Mouse (Mus musculus) adrenal gland (tissue): ENCODE measurements around the gene Ankrd55.

Source experiments
- intact Hi-C: fragments of 180-260 bp; cut with DNase I; formaldehyde crosslinking; loops from one replicate; pipeline ENCODE4 v1.15.1; 2025
- long read RNA-seq, 2 experiments: library from polyadenylated mRNA; unstranded; transcript quantifications; one replicate each; pipeline ENCODE4 v2.0.0; 2020; ENCODE audit warnings: borderline replicate concordance in 1 of 2; ENCODE audit not compliant: insufficient replicate concordance in 1 of 2

The Ankrd55 gene
- long read RNA-seq, experiment 1, partial matches to known transcripts = 1 of 3 reads
- long read RNA-seq, experiment 1, other reads (novel, unspliced or antisense) = 1 of 3 reads
- long read RNA-seq, experiment 2 = 0 reads

DNA sequence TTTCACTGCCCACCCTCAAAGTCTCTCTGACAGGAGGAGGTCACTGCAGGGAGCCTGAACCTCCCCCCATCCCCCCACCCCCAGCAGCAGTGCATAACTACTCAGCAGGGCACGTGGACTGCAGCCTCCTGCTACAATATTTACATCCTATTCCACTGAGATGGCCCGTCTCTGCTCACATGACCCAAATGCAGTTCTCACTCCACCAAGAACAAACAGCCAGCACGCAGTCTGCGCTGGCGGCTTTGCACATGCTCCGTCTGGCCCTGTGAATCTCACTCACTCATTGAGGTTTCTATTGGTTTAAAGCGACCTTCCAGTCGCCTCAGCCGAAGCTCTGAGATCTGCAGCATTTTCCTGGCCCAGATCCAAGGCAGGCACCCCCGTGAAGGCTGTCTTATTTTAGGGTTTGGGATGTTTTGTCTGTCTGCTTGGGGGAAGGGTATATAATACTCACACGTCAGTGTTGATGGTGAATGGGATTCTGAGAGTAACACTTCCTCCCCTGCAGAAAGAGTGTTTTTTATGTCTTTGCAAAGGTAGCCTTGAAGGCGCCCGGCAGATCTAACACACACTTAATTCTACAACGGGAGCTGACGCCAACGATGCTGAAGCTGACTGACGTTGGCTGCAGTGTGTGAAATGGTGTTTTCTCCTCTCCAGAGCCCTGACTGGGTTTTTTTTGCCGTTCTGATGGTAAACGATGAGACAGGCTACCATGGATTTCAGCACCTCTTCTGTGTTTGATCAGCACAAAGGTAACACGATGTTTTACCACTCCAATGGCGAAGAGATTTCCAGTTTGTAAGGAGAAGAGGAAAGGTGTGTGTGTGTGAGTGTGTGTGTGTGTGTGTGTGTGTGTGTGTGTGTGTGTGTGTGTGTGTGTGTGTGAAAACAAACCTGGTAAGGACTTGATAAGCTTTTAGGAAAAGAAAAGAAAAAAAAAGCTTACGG lies at the start of gene Ankrd55:
Gene Ankrd55 (plus strand): TSS at position 227 of the 954 bp plus-strand sequence.
- intact Hi-C loops = no loop called here

GRCm38 (mm10) chr13:112239239-112239638 lies 49.0 kb upstream of the Ankrd55 start:
- intact Hi-C loops = no loop called here

- intact Hi-C loops = no loop called here
These were observed 46.8 kb upstream of the Ankrd55 start for GRCm38 (mm10) chr13:112241431-112241830.

- intact Hi-C loops = no loop called here
These were observed 43.1 kb upstream of the Ankrd55 start for GRCm38 (mm10) chr13:112245131-112245530.

DNA sequence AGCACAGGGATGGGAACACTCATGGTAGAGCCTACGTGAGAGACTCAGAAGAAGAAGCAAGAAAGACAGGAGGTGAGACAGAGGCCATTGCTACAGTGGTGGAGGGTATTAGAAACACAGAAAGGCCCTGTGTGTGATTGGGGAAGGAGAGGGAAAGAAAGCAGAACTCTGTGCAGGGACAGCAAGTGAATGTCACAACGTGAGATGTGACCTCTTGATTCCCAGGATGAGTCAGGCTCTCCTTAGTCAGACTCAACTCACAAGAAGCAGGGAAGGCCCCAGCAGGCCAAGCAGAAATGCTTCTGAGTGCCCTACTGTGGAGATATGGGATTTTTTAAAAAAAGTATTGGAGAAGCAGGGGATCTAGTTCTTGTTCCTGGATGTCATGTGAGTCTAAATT lies 36.8 kb upstream of the Ankrd55 start:
- intact Hi-C loops = loop anchor here (10.0 kb wide), 3 partner anchors 157 to 287 kb away; no protein-coding TSS in a partner anchor

DNA sequence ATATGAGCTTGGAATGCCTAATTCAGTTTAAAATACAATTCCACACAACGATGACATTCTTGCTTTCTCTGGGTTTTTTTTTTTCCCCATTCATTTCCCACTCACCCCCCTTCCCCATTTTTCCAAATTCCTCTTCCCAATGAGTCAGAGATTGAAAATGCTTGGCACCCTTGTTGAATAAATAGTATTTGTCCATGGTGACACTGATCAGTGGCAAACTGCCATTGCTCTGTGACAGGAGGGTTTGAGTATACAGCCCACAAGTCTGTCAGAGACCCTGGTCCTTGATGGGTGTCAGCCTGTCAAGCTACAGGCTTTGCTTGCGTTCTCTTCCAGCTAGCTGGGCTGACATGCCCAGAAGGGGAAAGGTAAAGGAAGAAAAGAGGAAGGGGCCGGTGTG lies 36.2 kb upstream of the Ankrd55 start:
- intact Hi-C loops = loop anchor here (10.0 kb wide), 3 partner anchors 157 to 287 kb away; no protein-coding TSS in a partner anchor

DNA sequence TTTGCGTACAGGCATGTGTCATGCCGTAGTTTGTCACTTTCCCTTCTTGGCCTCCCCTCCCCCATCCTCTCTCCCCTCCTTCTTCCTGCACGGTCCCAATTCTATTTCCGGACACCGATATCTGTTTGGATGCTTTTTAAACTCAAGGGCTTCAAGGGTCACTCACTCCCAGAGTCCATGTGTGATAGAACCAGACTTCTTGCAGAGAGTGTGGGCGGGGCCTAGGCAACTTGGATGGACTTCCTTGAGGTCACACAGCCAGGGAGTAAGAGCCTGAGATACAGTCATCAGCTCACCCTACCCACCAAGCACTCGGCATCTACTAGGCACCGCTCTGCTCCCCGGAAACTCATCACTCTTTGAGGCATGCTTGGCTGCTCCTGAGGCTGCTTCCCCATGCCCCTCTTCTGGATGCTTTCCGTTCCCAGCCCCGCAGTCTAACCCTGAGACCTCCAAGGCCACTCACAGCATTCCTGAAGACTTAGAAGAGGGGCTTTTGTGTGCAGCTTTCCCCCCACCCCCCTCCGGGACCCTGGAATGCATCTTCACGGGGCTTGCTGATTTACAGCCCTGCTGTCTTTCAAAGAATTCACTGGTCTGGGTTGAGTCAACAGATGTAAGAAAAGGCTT lies 35.1 kb upstream of the Ankrd55 start:
- intact Hi-C loops = loop anchor here (10.0 kb wide), 3 partner anchors 158 to 288 kb away; no protein-coding TSS in a partner anchor

GRCm38 (mm10) chr13:112254116-112254515 lies 34.1 kb upstream of the Ankrd55 start:
- intact Hi-C loops = loop anchor here (10.0 kb wide), 3 partner anchors 159 to 289 kb away; no protein-coding TSS in a partner anchor

DNA sequence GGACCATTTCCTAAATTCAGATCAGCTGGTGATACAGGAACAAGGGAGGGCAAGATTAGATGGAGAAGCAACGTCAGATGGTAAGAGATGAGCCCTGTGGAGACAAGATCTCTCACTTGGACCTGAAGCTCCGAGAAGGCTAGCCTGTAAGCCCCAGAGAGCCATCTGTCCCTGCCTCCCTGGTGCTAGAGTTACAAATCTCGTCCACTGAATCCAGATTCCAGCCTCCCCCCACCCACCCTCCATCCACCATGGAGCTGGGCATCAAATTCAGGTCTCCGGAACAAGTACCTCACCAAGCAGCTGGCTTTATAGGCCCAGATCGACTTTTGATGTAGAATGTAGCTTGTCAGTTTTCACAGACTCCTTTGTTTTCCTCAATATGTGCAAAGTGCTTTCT lies 32.4 kb upstream of the Ankrd55 start:
- intact Hi-C loops = loop anchor here (10.0 kb wide), 3 partner anchors 161 to 291 kb away; no protein-coding TSS in a partner anchor

DNA sequence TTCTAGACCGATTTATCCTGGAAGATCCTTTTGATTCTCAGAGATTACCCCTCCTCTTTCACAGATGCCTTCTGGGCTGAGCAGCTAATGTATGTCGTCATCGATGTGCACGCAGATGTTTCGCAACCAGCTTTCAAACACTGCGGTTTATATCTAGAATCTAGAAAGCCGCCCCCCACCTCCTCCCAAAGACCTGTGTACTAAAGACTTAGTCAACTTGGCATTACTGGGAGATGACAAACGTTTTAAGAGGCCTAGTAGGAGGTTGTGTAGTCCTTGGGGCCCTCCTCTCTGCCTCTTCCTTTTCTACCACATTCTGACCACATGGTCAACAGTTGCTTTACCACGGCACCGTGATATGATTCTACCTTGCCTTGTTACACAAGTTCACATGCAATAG lies 29.8 kb upstream of the Ankrd55 start:
- intact Hi-C loops = loop anchor here (10.0 kb wide), 3 partner anchors 164 to 294 kb away; no protein-coding TSS in a partner anchor

GRCm38 (mm10) chr13:112259398-112259797 lies 28.9 kb upstream of the Ankrd55 start:
- intact Hi-C loops = loop anchor here (10.0 kb wide), 3 partner anchors 165 to 295 kb away; no protein-coding TSS in a partner anchor

DNA sequence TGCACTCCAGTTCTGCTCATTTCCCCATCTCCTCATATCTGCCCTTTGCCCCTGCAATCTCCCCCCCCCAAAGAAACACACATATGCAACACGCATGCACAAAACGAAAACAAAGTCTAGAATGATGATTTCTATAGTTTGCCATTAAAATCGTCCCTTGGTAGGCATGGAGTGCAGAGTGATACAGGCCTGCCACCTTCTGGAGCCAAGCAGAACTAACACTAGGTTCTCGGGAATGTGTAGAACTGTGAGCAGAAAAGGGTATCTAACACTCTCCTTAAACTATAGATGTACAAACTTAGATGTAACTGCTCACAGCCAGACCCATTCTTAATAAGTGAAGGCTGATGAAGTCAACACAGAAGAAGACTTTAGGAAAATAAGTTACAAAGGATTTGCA lies 23.6 kb upstream of the Ankrd55 start:
- intact Hi-C loops = loop anchor here (5.0 to 10.0 kb wide), 3 partner anchors 477 to 800 kb away; no protein-coding TSS in a partner anchor

DNA sequence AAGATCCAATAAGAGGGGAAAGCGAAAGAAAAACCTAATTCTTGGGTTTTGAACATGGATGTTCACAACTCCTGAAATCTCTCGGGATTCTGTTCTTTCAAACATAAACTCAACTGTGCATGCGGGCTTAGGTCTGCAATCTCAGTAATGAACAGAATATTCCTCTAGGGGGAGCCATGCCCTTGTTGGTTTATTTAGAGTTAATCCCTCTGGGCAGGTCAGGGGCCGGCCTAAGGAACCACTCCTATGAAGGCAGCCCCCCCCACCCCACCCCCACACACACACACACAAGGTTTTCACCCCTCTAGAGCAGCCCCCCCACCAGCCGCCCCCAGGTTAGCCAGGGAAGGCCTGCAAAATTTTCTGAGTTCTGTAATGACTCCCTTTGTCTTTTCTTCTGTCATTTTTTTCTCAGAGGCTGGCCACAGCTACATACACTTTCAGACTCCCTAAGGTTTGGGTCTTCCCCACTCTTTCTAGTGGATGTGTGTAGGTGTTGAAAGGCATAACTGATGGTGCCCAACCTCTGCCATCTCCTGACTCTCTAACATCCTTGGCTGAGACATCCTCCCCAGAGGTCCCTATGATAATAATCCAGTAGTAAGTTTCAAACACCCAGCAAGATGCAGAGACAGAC lies 16.2 kb upstream of the Ankrd55 start:
- intact Hi-C loops = loop anchor here (5.0 kb wide), 1 partner anchor 235 kb away; no protein-coding TSS in a partner anchor

DNA sequence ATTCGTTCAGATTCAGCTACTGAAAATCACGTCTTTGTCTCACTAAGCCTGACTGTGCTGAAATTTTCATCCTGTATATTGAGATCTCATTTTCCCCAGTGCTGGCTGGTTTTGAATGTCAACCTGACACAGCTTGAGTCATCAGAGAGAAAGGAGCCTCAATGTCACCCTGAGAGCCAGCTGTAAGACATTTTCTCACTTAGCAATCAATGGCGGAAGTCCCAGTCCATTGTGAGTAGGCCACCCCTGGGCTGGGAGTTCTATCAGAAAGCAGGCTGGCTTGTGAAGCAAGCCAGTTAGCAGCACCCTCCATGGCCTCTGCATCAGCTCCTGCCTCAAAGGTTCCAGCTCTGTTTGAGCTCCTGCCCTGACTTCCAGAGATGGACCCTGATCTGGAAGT lies 13.6 kb upstream of the Ankrd55 start:
- intact Hi-C loops = loop anchor here (5.0 kb wide), 1 partner anchor 233 kb away; no protein-coding TSS in a partner anchor

DNA sequence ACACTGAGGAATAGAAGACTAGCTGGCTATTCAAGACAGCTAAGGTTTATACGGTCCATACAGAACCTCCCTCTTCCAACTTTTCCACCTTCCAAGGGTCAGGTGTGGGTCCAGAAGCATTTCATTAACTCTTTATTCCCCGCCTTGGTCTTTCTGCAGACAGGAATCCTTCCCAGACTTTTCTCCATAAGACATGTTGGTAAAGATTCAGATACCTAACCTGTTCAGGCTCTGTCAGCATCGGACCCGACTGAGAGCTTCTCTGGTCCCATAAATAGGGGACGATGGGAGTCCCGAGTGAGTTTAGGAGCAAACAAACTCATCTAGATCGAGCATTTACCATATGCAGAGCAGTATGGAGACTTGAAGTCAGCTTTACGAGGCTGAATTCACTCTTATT lies 12.3 kb upstream of the Ankrd55 start:
- intact Hi-C loops = no loop called here

DNA sequence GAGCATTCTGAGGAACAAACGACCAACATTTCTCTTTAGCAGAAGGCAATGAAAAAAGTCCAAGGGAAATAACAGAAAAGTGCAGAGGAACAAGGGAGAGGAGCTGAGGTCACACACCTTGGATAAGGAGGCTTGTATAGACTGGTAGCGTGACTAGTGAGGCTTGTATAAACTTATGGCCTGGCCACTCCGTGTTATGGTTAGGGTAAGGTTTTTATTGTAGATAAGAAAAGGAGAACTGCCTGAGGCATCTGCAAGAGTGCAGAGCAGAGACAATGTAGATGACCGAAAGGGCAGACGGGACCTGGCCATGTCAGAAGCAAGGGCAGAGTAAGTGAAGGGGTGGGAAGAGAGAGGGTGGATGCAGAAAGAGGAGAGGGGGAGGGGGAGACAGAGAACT lies 10.7 kb upstream of the Ankrd55 start:
- intact Hi-C loops = no loop called here

GRCm38 (mm10) chr13:112278251-112278650 lies 10.0 kb upstream of the Ankrd55 start:
- intact Hi-C loops = no loop called here

GRCm38 (mm10) chr13:112287135-112287534 lies 1.1 kb upstream of the Ankrd55 start:
- intact Hi-C loops = no loop called here

- intact Hi-C loops = no loop called here
These were observed 553 bp upstream of the Ankrd55 start for GRCm38 (mm10) chr13:112287571-112288224.

DNA sequence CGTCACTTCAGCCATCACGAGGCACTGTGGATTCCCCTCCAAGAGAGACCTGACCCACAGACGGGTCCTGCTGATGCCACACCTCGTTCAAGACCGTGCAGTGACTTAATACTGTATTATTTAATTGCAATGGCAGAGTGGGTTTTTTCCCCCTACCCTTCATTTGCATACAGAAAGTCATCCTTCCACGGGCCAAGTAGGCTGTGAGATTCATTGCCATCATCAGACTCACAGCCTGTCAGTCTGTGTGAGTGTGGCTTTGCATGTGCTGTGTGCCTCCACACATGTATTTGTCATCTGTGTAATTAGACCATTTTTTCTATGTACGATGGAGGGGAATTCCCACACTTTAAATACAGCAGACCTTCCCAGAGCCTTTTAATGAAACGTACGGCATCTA lies 1.1 kb downstream of the Ankrd55 start:
- intact Hi-C loops = no loop called here
